Mouse (Mus musculus) hindbrain, embryonic 15.5 days (tissue): ENCODE results near the gene Slc22a5. TPM values are rescaled to one million over a fixed set of nuclear protein-coding genes. Genes with fewer than 3 reads are reported as not detected.
"Not testable (repeated sequence)": the region's sequence is repeated elsewhere in the genome, so short reads cannot be mapped to it uniquely, and the experiment has no call there.

Experiments
- ATAC-seq: fragments of 200-750 bp; cut with Nextera tagmentation; 2 replicates; pipeline ENCODE4 v1.8.0; 2017; ENCODE audit warnings: low read depth, moderate number of reproducible peaks, moderate TSS enrichment; ENCODE audit not compliant: low FRiP score
- H3K27ac ChIP-seq: fragments of 300-500 bp; sonication (generic); replicated peaks from 2 replicates; pipeline ENCODE4 v1.5.1; 2015; ENCODE audit warnings: mild to moderate bottlenecking, inconsistent platforms
- H3K27me3 ChIP-seq: fragments of 300-500 bp; sonication (generic); 2 replicates; pipeline ENCODE4 v1.6.1; 2015; ENCODE audit warnings: control low read depth, inconsistent platforms
- H3K36me3 ChIP-seq: fragments of 300-500 bp; sonication (generic); 2 replicates; pipeline ENCODE4 v1.6.1; 2015; ENCODE audit warnings: control low read depth, inconsistent platforms
- H3K4me1 ChIP-seq: fragments of 300-500 bp; sonication (generic); replicated peaks from 2 replicates; pipeline ENCODE4 v1.6.1; 2015; ENCODE audit warnings: control low read depth, inconsistent platforms
- H3K4me2 ChIP-seq: fragments of 300-500 bp; sonication (generic); 2 replicates; pipeline ENCODE4 v1.6.1; 2015; ENCODE audit warnings: moderate library complexity, mild to moderate bottlenecking, inconsistent platforms
- H3K4me3 ChIP-seq: fragments of 300-500 bp; sonication (generic); 2 replicates; pipeline ENCODE4 v1.5.1; 2015; ENCODE audit warnings: mild to moderate bottlenecking, inconsistent platforms
- H3K9ac ChIP-seq: fragments of 300-500 bp; sonication (generic); 2 replicates; pipeline ENCODE4 v1.6.1; 2015; ENCODE audit warnings: inconsistent platforms
- H3K9me3 ChIP-seq: fragments of 300-500 bp; sonication (generic); 2 replicates; pipeline ENCODE4 v1.6.1; 2016; ENCODE audit warnings: control low read depth, inconsistent platforms
- WGBS: fragments of 180-500 bp; shearing (Covaris S2); methylation state at CpG from one replicate; pipeline ENCODE4 v1.1.7; 2015; 5-methylcytosine and 5-hydroxymethylcytosine counted together
- polyA plus RNA-seq: library from polyadenylated mRNA; unstranded; fragments of >200 nt; fragmentation: Nextera tagmentation; extraction: Ambion mirVana; gene quantifications from 2 replicates; pipeline ENCODE4 v1.2.1, GENCODE M21; 2015

The Slc22a5 gene
- polyA plus RNA-seq, 1 experiment from 2014 or later = 12.1 TPM

DNA sequence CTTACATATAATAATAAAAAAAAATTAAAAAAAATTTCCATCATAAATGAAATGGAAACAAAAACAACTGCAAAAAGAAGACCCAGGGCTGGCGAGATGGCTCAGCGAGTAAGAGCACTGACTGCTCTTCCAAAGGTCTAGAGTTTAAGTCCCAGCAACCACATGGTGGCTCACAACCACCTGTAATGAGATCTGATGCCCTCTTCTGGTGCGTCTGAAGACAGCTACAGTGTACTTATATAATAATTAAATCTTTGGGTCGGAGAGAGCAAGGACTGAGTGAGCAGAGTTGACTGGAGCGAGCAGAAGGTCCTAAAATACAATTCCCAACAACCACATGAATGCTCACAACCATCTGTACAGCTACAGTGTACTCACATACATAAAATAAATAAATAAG lies 13.4 kb downstream of the Slc22a5 start:
- not testable (repeated sequence) for H3K27me3 ChIP-seq, H3K27ac ChIP-seq, H3K36me3 ChIP-seq, H3K4me1 ChIP-seq, H3K4me2 ChIP-seq, ATAC-seq, H3K4me3 ChIP-seq, H3K9ac ChIP-seq, H3K9me3 ChIP-seq
- WGBS = 86% methylated on average over 5 of the region's 5 CpGs

- no peak for ATAC-seq
Measured at GRCm38 (mm10) chr11:53876488-53876887, 15.0 kb downstream of the Slc22a5 start.

GRCm38 (mm10) chr11:53874706-53875105 lies 16.8 kb downstream of the Slc22a5 start:
- no peak overlapping the region for H3K9ac ChIP-seq
- H3K27me3 ChIP-seq = no peaks in the 10 kb centered on the region
- H3K4me3 ChIP-seq = no peak overlapping the region
- H3K36me3 ChIP-seq = peaks cover 27% of the 10 kb centered on the region
- no peaks in the 10 kb centered on the region for H3K4me1 ChIP-seq
- H3K27ac ChIP-seq = no peak overlapping the region
- WGBS = 74% methylated on average over 4 of the region's 4 CpGs
- no peak overlapping the region for H3K4me2 ChIP-seq
- ATAC-seq = no peak
- no peaks in the 10 kb centered on the region for H3K9me3 ChIP-seq

More at GRCm38 (mm10) chr11:53876488-53876887, 15.0 kb downstream of the Slc22a5 start:
- Histone ChIP-seq H3K27ac (no peak overlapping the region), H3K9me3 (no peaks in the 10 kb centered on the region), H3K9ac (no peak overlapping the region), H3K4me3 (no peak overlapping the region), H3K36me3 (peaks cover 16% of the 10 kb centered on the region), H3K27me3 (no peaks in the 10 kb centered on the region), H3K4me2 (no peak overlapping the region), H3K4me1 (no peaks in the 10 kb centered on the region)
- 83% methylated on average over 4 of the region's 4 CpGs for WGBS

GRCm38 (mm10) chr11:53873909-53874704 lies 17.4 kb downstream of the Slc22a5 start:
- not testable (repeated sequence) for H3K9ac ChIP-seq, H3K27ac ChIP-seq, ATAC-seq, H3K4me3 ChIP-seq, H3K9me3 ChIP-seq, H3K27me3 ChIP-seq, H3K4me1 ChIP-seq, H3K4me2 ChIP-seq
- 58% methylated on average over 5 of the region's 5 CpGs for WGBS
- H3K36me3 ChIP-seq = peaks cover 30% of the 10 kb centered on the region

DNA sequence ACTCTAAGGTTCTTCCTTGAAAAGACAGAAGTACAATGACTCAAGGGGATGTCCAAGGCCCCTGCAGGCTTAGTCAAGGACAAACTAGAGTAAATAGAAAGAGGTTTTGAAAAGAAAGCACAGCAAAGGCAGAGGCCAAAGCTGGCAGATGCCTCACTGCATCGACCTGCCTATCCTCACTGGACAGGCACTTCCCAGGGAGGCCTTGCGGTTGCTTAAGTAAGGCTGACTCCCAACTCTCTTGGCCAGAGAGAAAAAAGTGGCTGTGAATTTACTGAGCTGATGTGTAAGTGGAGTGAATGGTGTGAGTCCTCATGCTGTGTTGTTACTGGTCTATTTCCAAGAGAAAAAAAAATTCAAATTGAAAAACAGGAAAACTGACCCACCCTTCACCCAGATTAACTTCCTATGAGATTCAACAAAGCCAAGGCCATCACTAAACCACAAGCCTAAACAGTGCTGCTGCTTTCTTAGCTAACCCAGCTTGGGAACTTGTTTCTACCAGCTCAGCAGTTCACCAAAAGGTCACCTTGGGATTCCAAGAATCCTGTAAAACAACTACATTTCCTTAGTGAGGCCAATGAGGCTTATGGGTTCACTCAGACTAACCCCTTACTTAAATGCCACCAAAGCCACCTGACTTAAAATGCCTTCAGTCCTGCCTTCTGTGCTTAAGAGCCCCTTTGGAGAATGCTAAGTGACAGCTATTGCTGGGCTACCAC lies 19.5 kb downstream of the Slc22a5 start:
- H3K9me3 ChIP-seq = no peaks in the 10 kb centered on the region
- WGBS = 90% methylated on average over 2 of the region's 2 CpGs
- no peak for ATAC-seq

DNA sequence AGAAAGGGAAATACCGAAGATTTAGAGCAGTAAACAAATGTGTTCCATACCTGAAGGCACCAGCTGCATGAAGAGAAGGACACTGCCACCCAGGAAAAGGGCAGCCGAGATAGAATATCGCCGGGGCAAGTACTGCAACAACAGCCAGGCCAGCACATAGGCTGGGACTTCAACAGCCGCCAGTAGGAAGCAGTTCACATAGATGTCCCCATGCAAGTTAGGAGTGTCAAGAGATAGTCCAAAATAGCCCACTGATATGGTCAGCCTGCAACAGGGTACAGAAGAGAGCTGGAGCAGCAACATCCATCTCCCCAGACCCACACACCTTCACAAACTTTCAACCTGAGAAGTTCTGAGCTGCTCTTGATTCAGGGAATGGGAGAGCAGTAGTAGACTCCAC lies 22.3 kb downstream of the Slc22a5 start:
- H3K27me3 ChIP-seq = no peaks in the 10 kb centered on the region
- no peak overlapping the region for H3K4me2 ChIP-seq
- no peak overlapping the region for H3K4me3 ChIP-seq
- WGBS = 90% methylated on average over 5 of the region's 5 CpGs
- H3K27ac ChIP-seq = no peak overlapping the region
- H3K36me3 ChIP-seq = peaks cover 33% of the 10 kb centered on the region
- no peak overlapping the region for H3K9ac ChIP-seq
- H3K4me1 ChIP-seq = no peaks in the 10 kb centered on the region
- H3K9me3 ChIP-seq = no peaks in the 10 kb centered on the region
- ATAC-seq = no peak

More for the DNA sequence above, 19.5 kb downstream of the Slc22a5 start:
- Histone ChIP-seq H3K4me1 (no peaks in the 10 kb centered on the region), H3K27me3 (no peaks in the 10 kb centered on the region), H3K27ac (no peak overlapping the region), H3K4me3 (no peak overlapping the region), H3K36me3 (peaks cover 33% of the 10 kb centered on the region), H3K4me2 (no peak overlapping the region), H3K9ac (no peak overlapping the region)

GRCm38 (mm10) chr11:53868323-53868722 lies 23.1 kb downstream of the Slc22a5 start:
- 47% methylated on average over 5 of the region's 5 CpGs for WGBS

DNA sequence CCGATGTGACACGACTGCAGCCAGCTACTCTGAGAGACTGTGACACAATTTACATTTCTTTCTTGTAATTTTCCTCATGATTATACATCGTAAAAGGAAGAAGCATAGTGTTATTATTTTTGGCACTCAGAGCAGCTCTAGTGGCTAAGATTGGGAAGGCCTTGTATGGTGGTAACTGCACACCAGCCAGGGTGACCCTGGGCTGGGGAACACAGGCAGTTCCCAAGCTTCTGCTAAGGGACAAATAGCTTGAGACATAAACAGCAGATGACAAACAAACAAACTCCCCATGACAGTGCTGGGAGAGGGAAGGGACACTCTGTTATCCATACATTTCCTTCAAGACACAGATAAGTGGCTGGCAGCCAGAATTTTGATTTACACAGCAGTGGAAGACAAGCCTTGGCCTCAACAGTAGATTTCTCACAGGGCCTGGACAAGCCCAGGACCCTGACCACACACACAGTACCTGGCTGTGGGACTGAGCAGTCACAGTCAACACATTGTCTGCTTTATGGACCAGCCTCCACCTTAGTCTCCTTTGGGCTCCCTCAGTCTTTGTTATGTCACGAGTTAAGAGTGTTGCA lies 26.6 kb downstream of the Slc22a5 start:
- WGBS = 85% methylated on average over 1 of the region's 4 CpGs
- not testable (repeated sequence) for H3K4me2 ChIP-seq, H3K36me3 ChIP-seq, H3K27me3 ChIP-seq, H3K9me3 ChIP-seq, ATAC-seq, H3K4me1 ChIP-seq, H3K4me3 ChIP-seq, H3K9ac ChIP-seq, H3K27ac ChIP-seq

More at GRCm38 (mm10) chr11:53868323-53868722, 23.1 kb downstream of the Slc22a5 start:
- not testable (repeated sequence) for H3K9ac ChIP-seq, H3K27me3 ChIP-seq, H3K9me3 ChIP-seq, H3K4me1 ChIP-seq, H3K4me2 ChIP-seq, H3K4me3 ChIP-seq, ATAC-seq, H3K27ac ChIP-seq
- H3K36me3 ChIP-seq = peaks cover 33% of the 10 kb centered on the region

GRCm38 (mm10) chr11:53860944-53861343 lies 30.5 kb downstream of the Slc22a5 start:
- H3K4me2 ChIP-seq, H3K4me3 ChIP-seq, ATAC-seq, H3K36me3 ChIP-seq, H3K27ac ChIP-seq, H3K9me3 ChIP-seq, H3K27me3 ChIP-seq, H3K9ac ChIP-seq, H3K4me1 ChIP-seq: not testable (repeated sequence)
- WGBS = 81% methylated on average over 8 of the region's 9 CpGs

DNA sequence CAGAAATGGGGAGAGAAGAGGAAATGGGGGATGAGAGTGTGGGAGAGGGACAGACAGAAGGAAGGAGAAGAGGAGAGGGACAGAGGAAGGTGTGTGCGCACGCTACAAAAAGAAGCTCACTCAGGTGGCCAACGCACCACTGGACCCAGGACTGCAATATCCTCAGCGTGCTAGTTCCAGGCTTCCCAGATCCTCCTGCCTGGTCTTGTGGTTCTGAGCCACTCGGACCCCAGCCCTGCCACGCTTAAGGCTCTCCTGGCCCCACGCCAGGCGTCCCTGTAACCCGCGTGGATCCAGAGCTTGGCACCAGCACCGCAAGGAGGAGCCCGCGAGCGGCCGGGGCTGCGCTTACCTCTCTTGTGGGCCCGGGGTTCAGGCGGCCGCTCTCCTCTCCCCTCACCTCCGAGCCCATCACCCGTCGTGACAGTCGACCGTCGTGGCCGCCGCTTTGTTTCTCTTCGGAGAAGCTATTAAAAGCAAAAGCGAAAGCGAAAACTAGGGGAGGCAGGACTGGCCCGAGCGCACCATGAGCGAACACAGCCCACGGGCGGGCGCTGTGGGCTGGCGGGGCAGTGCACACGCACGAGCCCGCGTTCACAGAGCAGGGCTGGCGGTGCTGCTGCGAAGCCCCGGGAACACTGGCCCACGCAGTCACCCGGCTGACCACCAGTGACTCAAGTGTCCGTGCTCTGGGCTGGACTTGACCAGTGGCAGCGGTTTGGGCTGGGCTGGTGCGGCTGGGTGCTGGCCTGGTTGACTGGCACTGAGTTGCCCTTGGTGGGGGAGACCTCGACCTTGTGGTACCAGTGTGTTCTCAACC lies 32.5 kb downstream of the Slc22a5 start, which contains the start of gene Gm12216:
Gene Gm12216, minus strand, starts transcription at position 496 of the 820 bp plus-strand sequence.
- not testable (repeated sequence) for H3K9me3 ChIP-seq, H3K36me3 ChIP-seq, H3K27me3 ChIP-seq, H3K27ac ChIP-seq, H3K4me1 ChIP-seq
- H3K4me3 ChIP-seq = peak within 1 kb of the TSS; percentile 39
- peak within 1 kb of the TSS; percentile 55 for H3K4me2 ChIP-seq
- ATAC-seq = peak; percentile 48; the same call in 1 of the 2 replicates
- peak within 1 kb of the TSS; percentile 5; the same call in 1 of the 2 replicates for H3K9ac ChIP-seq
- 14% methylated on average over 44 of the region's 50 CpGs for WGBS

DNA sequence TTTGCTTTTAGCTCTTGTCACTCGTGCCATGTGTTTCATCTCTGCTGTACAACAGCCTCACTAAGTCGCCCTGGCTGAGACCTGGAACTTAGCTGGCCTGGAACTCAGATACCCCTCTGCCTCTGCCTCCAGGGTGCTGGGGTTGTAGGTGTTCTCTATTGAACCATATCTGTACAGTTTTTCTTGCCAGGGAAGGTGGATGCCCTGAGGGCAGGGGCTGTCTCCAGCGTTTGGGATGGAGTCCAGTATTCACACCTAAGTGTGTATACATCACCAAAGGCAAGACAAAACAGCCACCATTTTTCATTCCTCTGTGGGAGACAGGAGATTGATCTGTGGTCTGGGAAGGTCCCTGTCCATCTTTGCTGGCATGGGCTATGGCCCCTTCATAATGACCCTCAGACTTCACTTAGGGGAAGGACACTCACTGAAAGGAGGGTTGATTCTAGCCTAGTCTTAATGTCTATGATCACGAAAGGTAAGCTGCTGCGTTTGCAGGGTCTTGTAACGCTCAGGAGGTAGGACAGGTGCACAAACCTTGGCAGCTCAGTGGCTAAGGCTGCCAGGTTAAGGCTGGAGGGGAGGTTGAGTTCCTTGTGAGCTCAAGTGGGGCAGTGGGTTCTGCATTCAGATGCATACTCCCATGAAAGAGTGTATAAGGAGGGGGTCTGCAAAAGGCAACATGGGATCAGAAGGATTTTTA lies 33.3 kb downstream of the Slc22a5 start:
- ATAC-seq = no peak
- 0 out of 2 replicates have a peak, but pooled peaks cover 3% of the 10 kb centered on the region for H3K4me1 ChIP-seq
- no peak overlapping the region for H3K9ac ChIP-seq
- H3K36me3 ChIP-seq = no peaks in the 10 kb centered on the region
- 80% methylated on average over 6 of the region's 6 CpGs for WGBS
- no peak overlapping the region for H3K27ac ChIP-seq
- H3K9me3 ChIP-seq = no peaks in the 10 kb centered on the region
- no peak overlapping the region for H3K4me2 ChIP-seq
- H3K4me3 ChIP-seq = no peak overlapping the region
- no peaks in the 10 kb centered on the region for H3K27me3 ChIP-seq
